Mouse (Mus musculus): ENCODE data around the gene Cenpc1. TPM values are rescaled to one million over a fixed set of nuclear protein-coding genes. Genes with fewer than 3 reads are reported as not detected.

Cenpc1 gene
- total RNA-seq (2021), result 10 to 100 TPM; 20.6 to 24.1 TPM
- long read RNA-seq, experiment 1, partial matches to known transcripts, result 2 of 12 reads
- long read RNA-seq, experiment 1, other reads (novel, unspliced or antisense), result 6 of 12 reads
- long read RNA-seq, experiment 2, partial matches to known transcripts, result 2 of 12 reads
- long read RNA-seq, experiment 2, other reads (novel, unspliced or antisense), result 6 of 12 reads

- peak; percentile 89 to 97 for DNase-seq (ENCODE audit: low spot score in 2 of 2)
Observed at GRCm38 (mm10) chr5:86065101-86065875, at the start of gene Cenpc1. Gene Cenpc1 (minus strand): TSS chr5:86065583.

- DNase-seq (ENCODE audit: low spot score in 2 of 2), result no peak
Observed at GRCm38 (mm10) chr5:86113997-86114396, 48.6 kb upstream of the Cenpc1 start.

- DNase-seq (ENCODE audit: low spot score in 2 of 2), result no peak
Observed at GRCm38 (mm10) chr5:86113037-86113436, 47.7 kb upstream of the Cenpc1 start.

GRCm38 (mm10) chr5:86111074-86111473 lies 45.7 kb upstream of the Cenpc1 start:
- DNase-seq (ENCODE audit: low spot score in 2 of 2), result no peak

GRCm38 (mm10) chr5:86106610-86107009 lies 41.2 kb upstream of the Cenpc1 start:
- no peak for DNase-seq (ENCODE audit: low spot score in 2 of 2)

- no peak for DNase-seq (ENCODE audit: low spot score in 2 of 2)
Observed at GRCm38 (mm10) chr5:86102176-86102575, 36.8 kb upstream of the Cenpc1 start.

- DNase-seq (ENCODE audit: low spot score in 2 of 2), result no peak
Observed at GRCm38 (mm10) chr5:86100621-86101020, 35.2 kb upstream of the Cenpc1 start.

- DNase-seq (ENCODE audit: low spot score in 2 of 2), result no peak
Observed at GRCm38 (mm10) chr5:86098988-86099387, 33.6 kb upstream of the Cenpc1 start.

GRCm38 (mm10) chr5:86094754-86095153 lies 29.4 kb upstream of the Cenpc1 start:
- no peak for DNase-seq (ENCODE audit: low spot score in 2 of 2)

GRCm38 (mm10) chr5:86086751-86087150 lies 21.4 kb upstream of the Cenpc1 start:
- DNase-seq (ENCODE audit: low spot score in 2 of 2), result no peak

GRCm38 (mm10) chr5:86084979-86085378 lies 19.6 kb upstream of the Cenpc1 start:
- no peak for DNase-seq (ENCODE audit: low spot score in 2 of 2)

GRCm38 (mm10) chr5:86083987-86084386 lies 18.6 kb upstream of the Cenpc1 start:
- no peak for DNase-seq (ENCODE audit: low spot score in 2 of 2)

GRCm38 (mm10) chr5:86078720-86079334 lies 13.4 kb upstream of the Cenpc1 start:
- DNase-seq (ENCODE audit: low spot score in 2 of 2), result no peak

- DNase-seq (ENCODE audit: low spot score in 2 of 2), result no peak
Observed at GRCm38 (mm10) chr5:86072756-86073386, 7.5 kb upstream of the Cenpc1 start.

GRCm38 (mm10) chr5:86071538-86071937 lies 6.2 kb upstream of the Cenpc1 start, which contains the start of gene Stap1:
Gene Stap1 (plus strand): TSS chr5:86071746.
- DNase-seq (ENCODE audit: low spot score in 2 of 2), result no peak

- no peak for DNase-seq (ENCODE audit: low spot score in 2 of 2)
Observed at GRCm38 (mm10) chr5:86069121-86069520, 3.7 kb upstream of the Cenpc1 start.

- no peak for DNase-seq (ENCODE audit: low spot score in 2 of 2)
Observed at GRCm38 (mm10) chr5:86068451-86068850, 3.1 kb upstream of the Cenpc1 start.

GRCm38 (mm10) chr5:86066551-86066929 lies 1.2 kb upstream of the Cenpc1 start:
- DNase-seq (ENCODE audit: low spot score in 2 of 2), result peak; percentile 85 to 90

- DNase-seq (ENCODE audit: low spot score in 2 of 2), result no peak
Observed at GRCm38 (mm10) chr5:86065876-86066550, 630 bp upstream of the Cenpc1 start.

GRCm38 (mm10) chr5:86063501-86063900 lies 1.9 kb downstream of the Cenpc1 start:
- DNase-seq (ENCODE audit: low spot score in 2 of 2), result no peak

GRCm38 (mm10) chr5:86029820-86030219 lies 35.6 kb downstream of the Cenpc1 start:
- DNase-seq (ENCODE audit: low spot score in 2 of 2), result no peak
